Mouse (Mus musculus): ENCODE data around the gene Klc3. TPM values are rescaled to one million over a fixed set of nuclear protein-coding genes. Genes with fewer than 3 reads are reported as not detected.

Gene Klc3
- total and polyA plus RNA-seq, 3 experiments, result 0.21 to 0.59 (median 0.25) TPM

GRCm38 (mm10) chr7:19437048-19437447 is 33.1 kb upstream of the Klc3 start:
- H3K27me3 ChIP-seq (ENCODE audit: control insufficient read depth, insufficient read depth, low read length), result no peaks in the 10 kb centered on the region
- no peak overlapping the region for H3K4me3 ChIP-seq
- H3K79me2 ChIP-seq (replicated peaks; ENCODE audit: control insufficient read depth, insufficient read depth, low read length), result no peaks in the 10 kb centered on the region
- TF ChIP-seq POLR2A (IDR thresholded peaks at IDR 0.05; ENCODE audit: insufficient read depth, low read depth, low read length), result no peak
- no peak for TF ChIP-seq EP300 (IDR thresholded peaks at IDR 0.05; ENCODE audit: insufficient read depth, low read depth, low read length)
- no peak for TF ChIP-seq CTCF (IDR thresholded peaks at IDR 0.05)
- H3K27ac ChIP-seq, result no peak overlapping the region
- H3K9ac ChIP-seq (ENCODE audit: low read depth, low read length), result no peak overlapping the region
- intact Hi-C loops (cut with DNase I), result no loop called here
- 84% methylated on average over 9 of the region's 9 CpGs for WGBS
- H3K4me1 ChIP-seq (ENCODE audit: control insufficient read depth, insufficient read depth, low read length), result peaks cover 2% of the 10 kb centered on the region; the same call in 1 of the 2 replicates
- no peaks in the 10 kb centered on the region; the same call in 1 of the 2 replicates for H3K36me3 ChIP-seq (ENCODE audit: control insufficient read depth, insufficient read depth, low read length)
- no peak for DNase-seq

GRCm38 (mm10) chr7:19436276-19436675 is 32.4 kb upstream of the Klc3 start:
- intact Hi-C loops (cut with DNase I), result no loop called here
- no peaks in the 10 kb centered on the region for H3K36me3 ChIP-seq (ENCODE audit: control insufficient read depth, insufficient read depth, low read length)
- H3K4me1 ChIP-seq (ENCODE audit: control insufficient read depth, insufficient read depth, low read length), result no peaks in the 10 kb centered on the region
- DNase-seq, result no peak
- H3K79me2 ChIP-seq (replicated peaks; ENCODE audit: control insufficient read depth, insufficient read depth, low read length), result no peaks in the 10 kb centered on the region
- 100% methylated on average over 2 of the region's 2 CpGs for WGBS
- TF ChIP-seq POLR2A (IDR thresholded peaks at IDR 0.05; ENCODE audit: insufficient read depth, low read depth, low read length) (no peak), CTCF (IDR thresholded peaks at IDR 0.05) (no peak), EP300 (IDR thresholded peaks at IDR 0.05; ENCODE audit: insufficient read depth, low read depth, low read length) (no peak)
- H3K4me3 ChIP-seq, result no peak overlapping the region
- H3K27me3 ChIP-seq (ENCODE audit: control insufficient read depth, insufficient read depth, low read length), result no peaks in the 10 kb centered on the region
- no peak overlapping the region for H3K9ac ChIP-seq (ENCODE audit: low read depth, low read length)
- H3K27ac ChIP-seq, result no peak overlapping the region

GRCm38 (mm10) chr7:19432475-19432874 is 28.6 kb upstream of the Klc3 start:
- no peak overlapping the region for H3K27ac ChIP-seq
- H3K36me3 ChIP-seq (ENCODE audit: control insufficient read depth, insufficient read depth, low read length), result no peaks in the 10 kb centered on the region
- H3K4me3 ChIP-seq, result no peak overlapping the region
- H3K9ac ChIP-seq (ENCODE audit: low read depth, low read length), result no peak overlapping the region
- DNase-seq, result no peak
- WGBS, result 98% methylated on average over 2 of the region's 2 CpGs
- no peak for TF ChIP-seq POLR2A (IDR thresholded peaks at IDR 0.05; ENCODE audit: insufficient read depth, low read depth, low read length)
- no peak for TF ChIP-seq EP300 (IDR thresholded peaks at IDR 0.05; ENCODE audit: insufficient read depth, low read depth, low read length)
- peak; percentile 44 for TF ChIP-seq CTCF (IDR thresholded peaks at IDR 0.05)
- no peaks in the 10 kb centered on the region for H3K79me2 ChIP-seq (replicated peaks; ENCODE audit: control insufficient read depth, insufficient read depth, low read length)
- no peaks in the 10 kb centered on the region for H3K4me1 ChIP-seq (ENCODE audit: control insufficient read depth, insufficient read depth, low read length)
- no peaks in the 10 kb centered on the region for H3K27me3 ChIP-seq (ENCODE audit: control insufficient read depth, insufficient read depth, low read length)
- intact Hi-C loops (cut with DNase I), result no loop called here

- Histone ChIP-seq H3K27me3 (ENCODE audit: control insufficient read depth, insufficient read depth, low read length) (no peaks in the 10 kb centered on the region), H3K9ac (ENCODE audit: low read depth, low read length) (no peak overlapping the region), H3K27ac (no peak overlapping the region), H3K4me3 (no peak overlapping the region), H3K4me1 (ENCODE audit: control insufficient read depth, insufficient read depth, low read length) (no peaks in the 10 kb centered on the region), H3K36me3 (ENCODE audit: control insufficient read depth, insufficient read depth, low read length) (no peaks in the 10 kb centered on the region), H3K79me2 (replicated peaks; ENCODE audit: control insufficient read depth, insufficient read depth, low read length) (no peaks in the 10 kb centered on the region)
- WGBS, result 79% methylated on average over 6 of the region's 6 CpGs
- intact Hi-C loops (cut with DNase I), result no loop called here
- TF ChIP-seq CTCF (IDR thresholded peaks at IDR 0.05) (no peak), POLR2A (IDR thresholded peaks at IDR 0.05; ENCODE audit: insufficient read depth, low read depth, low read length) (no peak), EP300 (IDR thresholded peaks at IDR 0.05; ENCODE audit: insufficient read depth, low read depth, low read length) (no peak)
- DNase-seq, result no peak
Measured at GRCm38 (mm10) chr7:19430402-19430801, 26.5 kb upstream of the Klc3 start.

- intact Hi-C loops (cut with DNase I), result no loop called here
- H3K9ac ChIP-seq (ENCODE audit: low read depth, low read length), result no peak overlapping the region
- 75% methylated on average over 8 of the region's 8 CpGs for WGBS
- H3K4me3 ChIP-seq, result no peak overlapping the region
- H3K27me3 ChIP-seq (ENCODE audit: control insufficient read depth, insufficient read depth, low read length), result no peaks in the 10 kb centered on the region
- H3K4me1 ChIP-seq (ENCODE audit: control insufficient read depth, insufficient read depth, low read length), result no peaks in the 10 kb centered on the region
- no peak for TF ChIP-seq CTCF (IDR thresholded peaks at IDR 0.05)
- no peak overlapping the region for H3K27ac ChIP-seq
- no peaks in the 10 kb centered on the region for H3K79me2 ChIP-seq (replicated peaks; ENCODE audit: control insufficient read depth, insufficient read depth, low read length)
- DNase-seq, result no peak
- no peaks in the 10 kb centered on the region for H3K36me3 ChIP-seq (ENCODE audit: control insufficient read depth, insufficient read depth, low read length)
Measured at GRCm38 (mm10) chr7:19429726-19430125, 25.8 kb upstream of the Klc3 start.

- intact Hi-C loops (cut with DNase I), result no loop called here
- Histone ChIP-seq H3K27me3 (ENCODE audit: control insufficient read depth, insufficient read depth, low read length) (no peaks in the 10 kb centered on the region), H3K9ac (ENCODE audit: low read depth, low read length) (no peak overlapping the region), H3K36me3 (ENCODE audit: control insufficient read depth, insufficient read depth, low read length) (no peaks in the 10 kb centered on the region), H3K27ac (no peak overlapping the region), H3K4me3 (no peak overlapping the region), H3K4me1 (ENCODE audit: control insufficient read depth, insufficient read depth, low read length) (no peaks in the 10 kb centered on the region), H3K79me2 (replicated peaks; ENCODE audit: control insufficient read depth, insufficient read depth, low read length) (no peaks in the 10 kb centered on the region)
- 84% methylated on average over 15 of the region's 15 CpGs for WGBS
- TF ChIP-seq POLR2A (IDR thresholded peaks at IDR 0.05; ENCODE audit: insufficient read depth, low read depth, low read length), result no peak
- TF ChIP-seq EP300 (IDR thresholded peaks at IDR 0.05; ENCODE audit: insufficient read depth, low read depth, low read length), result no peak
- no peak for TF ChIP-seq CTCF (IDR thresholded peaks at IDR 0.05)
- DNase-seq, result no peak
Measured at GRCm38 (mm10) chr7:19427999-19428650, 24.2 kb upstream of the Klc3 start.

All from heart, adult 2 months (tissue).